Mouse (Mus musculus): ENCODE measurements around the gene Rtn1.

Rtn1 gene

DNA sequence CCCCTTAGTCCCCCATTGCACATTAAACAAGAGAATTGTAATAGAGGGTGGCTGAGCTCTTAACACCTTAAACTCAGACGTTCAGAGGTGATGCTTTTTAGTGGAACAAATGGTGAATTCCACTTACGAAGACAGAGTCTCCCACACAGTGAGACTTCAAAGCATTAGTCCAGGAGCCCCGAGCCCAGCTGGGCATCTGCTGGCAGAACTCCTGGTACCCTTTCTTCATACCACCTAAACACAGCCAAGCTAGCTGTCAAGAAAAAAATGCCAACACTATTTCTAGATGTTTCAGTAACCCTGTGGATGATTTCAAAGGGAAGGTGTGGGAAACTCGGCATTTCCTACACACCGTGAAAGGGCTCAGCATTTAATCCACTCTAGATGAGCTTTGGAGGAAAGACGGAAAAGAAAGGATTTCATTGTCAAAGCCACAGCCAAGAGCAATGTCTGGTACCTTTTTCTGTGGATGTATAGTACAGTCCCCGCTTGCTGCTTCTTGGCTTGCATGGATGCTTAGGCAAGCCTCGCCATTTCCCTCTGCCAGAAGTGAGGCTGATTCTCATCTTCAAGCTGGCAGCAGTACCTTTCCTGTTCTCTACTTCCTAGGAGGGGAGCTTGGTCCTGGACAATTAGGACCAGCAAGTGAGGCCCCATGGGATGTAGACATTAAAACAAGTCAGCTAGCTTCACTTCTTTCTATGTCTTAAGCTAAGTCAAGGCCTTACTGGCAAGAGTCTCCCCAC, 179.2 kb downstream of the Rtn1 start:
- DNase-seq (ENCODE audit: low spot score in 2 of 2): no peak

DNA sequence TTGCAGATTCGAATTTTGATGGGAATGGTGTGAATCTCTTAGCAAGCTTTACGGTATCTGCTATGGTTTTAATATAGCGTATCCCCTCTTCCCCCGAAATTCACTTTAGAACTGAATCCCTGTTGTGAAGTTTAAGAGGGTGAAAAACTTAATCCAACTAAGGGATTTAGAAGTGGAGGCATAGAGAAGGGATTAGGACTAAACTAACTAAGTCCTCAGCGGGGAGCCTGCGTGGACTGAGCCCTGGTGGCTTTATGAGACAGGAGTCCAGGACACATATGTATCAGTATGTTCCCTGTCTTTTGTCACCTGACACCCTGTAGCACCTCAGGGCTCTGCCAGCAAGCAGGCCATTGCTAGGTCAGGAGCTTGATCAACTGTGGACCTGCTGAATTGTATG, 181.1 kb downstream of the Rtn1 start:
- DNase-seq (ENCODE audit: low spot score in 2 of 2): no peak

GRCm38 (mm10) chr12:72225371-72225770, 183.5 kb downstream of the Rtn1 start:
- DNase-seq (ENCODE audit: low spot score in 2 of 2): no peak

DNA sequence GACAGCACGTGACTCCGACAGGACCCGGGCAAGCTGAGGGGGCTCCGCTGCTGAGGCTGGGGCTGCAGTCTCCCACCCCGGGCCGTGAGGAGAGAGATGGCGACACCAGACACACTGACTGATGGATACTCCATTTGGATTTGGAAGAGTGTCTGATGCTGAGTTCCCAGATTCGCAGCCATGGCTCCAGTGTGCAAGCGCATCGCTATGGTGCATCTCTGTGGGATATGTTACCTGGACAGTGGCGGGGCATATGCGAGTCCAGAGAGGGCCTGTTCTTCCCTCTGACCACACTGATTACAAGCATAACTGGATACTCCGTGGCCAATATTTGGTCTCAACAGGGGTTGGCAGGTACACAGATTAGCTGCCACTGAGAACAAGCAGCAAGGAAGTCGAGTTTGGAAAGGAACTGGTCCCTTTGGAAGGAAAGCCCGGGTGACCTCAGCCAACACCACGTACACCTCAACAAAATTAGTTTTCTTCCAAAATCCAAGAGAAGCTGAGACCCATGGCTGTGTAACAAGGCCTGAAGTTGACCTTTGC, 185.2 kb downstream of the Rtn1 start:
- no peak for DNase-seq (ENCODE audit: low spot score in 2 of 2)

DNA sequence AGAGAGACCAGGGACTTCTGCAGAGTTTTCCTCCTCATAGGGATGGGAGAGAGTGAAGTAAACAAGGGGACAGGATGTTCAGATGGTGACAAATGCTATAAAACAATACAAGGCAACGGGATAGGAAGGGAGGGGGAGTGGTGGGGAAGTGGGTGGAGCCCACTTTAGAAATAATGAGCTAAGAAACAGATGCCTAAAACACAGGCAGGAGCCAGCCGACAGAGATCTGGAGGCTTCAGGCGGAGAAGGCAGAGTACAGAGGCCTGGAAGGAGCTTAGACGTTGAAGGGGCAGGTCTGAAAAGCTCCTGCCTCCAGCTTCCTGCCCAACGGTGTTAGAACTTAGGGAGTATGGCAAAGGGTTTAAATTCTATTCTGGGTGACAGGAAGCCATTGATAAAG, 195.3 kb downstream of the Rtn1 start:
- no peak for DNase-seq (ENCODE audit: low spot score in 2 of 2)

DNA sequence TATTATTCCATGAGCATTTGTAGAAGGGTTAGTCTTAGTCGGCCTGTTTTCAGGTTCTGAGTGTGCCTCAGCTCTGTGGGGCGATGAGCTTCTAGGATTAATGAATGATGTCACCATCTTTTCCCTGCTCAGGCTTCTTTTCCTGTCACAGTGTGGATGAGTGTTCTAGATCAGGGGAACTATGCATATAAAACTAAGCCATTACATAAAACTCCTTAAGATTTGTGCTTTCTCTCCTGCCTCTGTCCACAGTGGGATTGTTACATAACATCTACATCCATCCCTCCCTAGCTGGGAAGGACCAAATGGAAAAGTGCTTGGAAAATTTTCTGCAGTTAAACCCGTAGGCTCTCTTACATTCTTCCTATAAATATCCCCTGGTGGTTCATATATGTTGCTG, 208.0 kb downstream of the Rtn1 start:
- DNase-seq (ENCODE audit: low spot score in 2 of 2): no peak

DNA sequence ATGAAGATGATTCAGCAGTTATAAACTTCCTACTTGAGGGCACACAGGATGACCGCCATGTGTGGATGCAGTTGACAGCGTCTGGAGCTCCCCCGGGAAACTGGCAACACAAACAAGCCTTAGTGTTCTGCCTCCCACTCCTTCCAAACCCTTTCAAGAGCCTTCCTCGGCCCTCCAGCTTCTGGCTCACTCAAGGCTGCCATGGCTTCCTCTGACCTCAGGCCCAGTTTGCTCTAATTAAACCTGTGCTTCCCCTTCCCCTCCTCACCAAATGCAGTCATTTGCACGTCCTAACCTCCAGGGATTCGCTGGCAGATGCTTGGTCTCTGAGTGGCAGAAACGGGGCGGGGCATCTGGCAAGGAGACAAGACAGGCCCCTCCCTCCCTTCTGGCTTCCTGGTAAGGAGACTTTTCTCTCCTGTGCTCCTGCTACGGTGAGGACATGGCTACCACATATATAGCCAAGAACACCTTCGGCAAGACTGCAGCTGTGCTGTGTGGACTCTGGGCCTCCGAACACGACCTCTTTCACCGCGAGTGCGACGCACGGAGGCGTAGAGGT, 210.8 kb downstream of the Rtn1 start:
- DNase-seq (ENCODE audit: low spot score in 2 of 2): no peak

DNA sequence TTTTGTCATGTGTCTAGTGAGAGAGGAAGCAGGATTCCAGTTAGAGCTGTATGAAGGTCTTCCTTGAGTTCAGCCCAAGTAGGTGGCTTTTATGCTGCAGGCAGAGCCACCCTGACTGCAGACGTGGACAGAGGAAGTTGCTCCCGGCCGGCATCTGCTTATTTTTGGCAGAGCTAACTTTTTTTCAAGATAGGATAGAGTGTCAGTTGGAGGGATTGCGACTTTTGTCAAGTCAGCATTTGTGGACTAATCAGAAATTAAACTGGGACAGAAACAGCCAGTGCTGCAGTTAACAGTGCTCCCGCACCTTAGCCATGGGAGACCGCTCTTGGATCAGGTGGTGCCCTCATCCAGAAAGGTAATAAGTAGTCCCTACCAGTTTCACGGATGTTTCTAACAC, 211.4 kb downstream of the Rtn1 start:
- DNase-seq (ENCODE audit: low spot score in 2 of 2): no peak

- DNase-seq (ENCODE audit: low spot score in 2 of 2): no peak
Observed at GRCm38 (mm10) chr12:72184929-72185328, 223.9 kb downstream of the Rtn1 start, which contains the start of gene Ccdc175. Gene Ccdc175, minus strand, starts transcription at chr12:72185029.

DNA sequence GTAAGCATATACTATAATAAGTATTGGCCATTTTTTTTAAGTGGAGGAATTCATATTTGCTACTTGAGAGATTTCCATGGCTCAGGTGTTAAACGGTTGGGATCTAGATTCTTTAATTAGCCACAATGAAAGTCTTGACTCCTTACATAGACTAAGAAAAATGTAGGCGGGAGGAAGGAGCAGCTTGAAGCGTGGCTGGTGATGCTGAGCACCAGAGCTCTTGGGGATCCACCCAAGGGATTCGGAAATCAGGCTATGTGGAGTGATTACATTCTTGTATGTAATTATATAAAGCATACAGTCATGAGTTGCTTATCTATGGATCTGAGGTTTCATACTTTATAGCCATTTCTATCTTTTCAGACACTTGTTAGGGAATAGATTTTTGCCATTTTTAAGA, 229.3 kb downstream of the Rtn1 start:
- DNase-seq (ENCODE audit: low spot score in 2 of 2): no peak

GRCm38 (mm10) chr12:72178322-72178721, 230.5 kb downstream of the Rtn1 start:
- no peak for DNase-seq (ENCODE audit: low spot score in 2 of 2)
